Mouse (Mus musculus): ENCODE results near the gene Defb46.

Gene Defb46

DNA sequence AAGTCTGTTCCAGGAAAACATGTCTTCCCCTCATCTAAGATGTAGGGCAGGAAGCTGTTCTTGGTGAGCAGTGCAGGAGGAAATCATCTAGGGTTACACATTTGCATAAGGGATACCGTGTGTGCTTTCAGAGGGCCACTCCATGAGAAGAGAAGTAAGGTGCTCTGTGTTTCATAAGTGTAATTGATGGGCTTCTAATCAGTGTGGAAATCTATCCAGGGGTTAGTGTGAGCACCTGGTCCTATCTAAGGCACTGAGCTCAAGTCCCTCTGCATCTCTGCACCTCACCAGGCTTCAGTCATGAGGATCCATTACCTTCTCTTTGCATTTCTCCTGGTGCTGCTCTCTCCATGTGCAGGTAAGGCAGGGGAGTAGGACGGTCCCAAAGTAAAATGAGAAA lies at the start of gene Defb46:
Defb46 (plus strand) TSS at position 301 of the 400 bp plus-strand sequence.
- no peak for DNase-seq

DNA sequence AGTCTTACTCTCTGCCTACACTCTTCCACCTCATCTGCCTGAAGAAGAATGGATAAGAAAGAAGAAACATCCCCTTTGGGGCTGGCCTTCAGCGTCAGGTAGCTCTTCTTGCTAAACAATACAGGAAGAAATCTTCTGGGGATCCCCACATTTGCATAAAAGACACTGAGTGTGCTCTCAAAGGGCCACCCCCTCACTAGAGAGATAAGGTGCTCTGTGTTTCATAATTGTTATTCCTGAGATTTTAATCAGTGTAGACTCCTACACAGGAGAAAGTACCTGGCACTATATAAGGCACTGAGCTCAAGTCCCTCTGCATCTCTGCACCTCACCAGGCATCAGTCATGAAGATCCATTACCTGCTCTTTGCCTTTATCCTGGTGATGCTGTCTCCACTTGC lies 14.6 kb upstream of the Defb46 start, which contains the start of gene Defb6:
Defb6 (plus strand) TSS at position 318 of the 400 bp plus-strand sequence.
- DNase-seq: no peak

GRCm38 (mm10) chr8:19238101-19238500 lies 1.6 kb upstream of the Defb46 start:
- no peak for DNase-seq

DNA sequence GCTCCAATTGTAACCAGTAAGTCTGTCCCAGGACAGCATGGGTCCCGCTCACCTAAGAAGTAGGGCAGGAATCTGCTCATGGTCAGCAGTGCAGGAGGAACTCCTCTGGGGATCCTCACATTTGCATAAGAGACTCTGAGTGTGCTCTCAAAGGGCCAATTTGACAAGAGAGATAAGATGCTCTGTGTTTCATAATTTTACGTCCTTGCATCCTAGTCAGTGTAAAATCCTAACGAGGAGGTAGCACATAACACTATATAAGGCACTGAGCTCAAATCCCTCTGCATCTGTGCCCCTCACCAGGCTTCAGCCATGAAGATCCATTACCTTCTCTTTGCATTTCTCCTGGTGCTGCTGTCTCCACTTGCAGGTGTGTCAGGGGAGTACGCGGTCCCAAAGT lies 7.6 kb downstream of the Defb46 start, which contains the start of gene Defb5:
Defb5 (plus strand) TSS at position 301 of the 400 bp plus-strand sequence.
- no peak for DNase-seq

DNA sequence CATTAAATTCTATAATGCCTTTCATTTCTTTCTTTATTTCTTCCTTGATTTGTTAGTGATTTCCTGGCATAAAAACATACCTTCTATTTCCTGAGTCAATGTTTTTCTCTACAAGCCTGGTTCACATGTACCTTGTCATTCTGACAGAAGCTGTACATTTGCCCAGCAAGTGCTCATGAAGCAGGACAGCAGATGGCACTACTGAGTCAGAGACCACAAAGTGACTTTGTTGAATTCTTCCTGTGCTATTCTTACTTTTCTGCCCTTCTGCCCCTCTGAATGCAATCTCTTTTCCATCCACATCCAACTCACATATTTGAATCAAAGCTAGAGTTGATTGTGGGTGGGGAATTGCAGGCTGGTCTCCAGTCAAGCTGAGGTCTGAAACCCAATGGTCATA lies 18.4 kb downstream of the Defb46 start:
- no peak for DNase-seq

DNA sequence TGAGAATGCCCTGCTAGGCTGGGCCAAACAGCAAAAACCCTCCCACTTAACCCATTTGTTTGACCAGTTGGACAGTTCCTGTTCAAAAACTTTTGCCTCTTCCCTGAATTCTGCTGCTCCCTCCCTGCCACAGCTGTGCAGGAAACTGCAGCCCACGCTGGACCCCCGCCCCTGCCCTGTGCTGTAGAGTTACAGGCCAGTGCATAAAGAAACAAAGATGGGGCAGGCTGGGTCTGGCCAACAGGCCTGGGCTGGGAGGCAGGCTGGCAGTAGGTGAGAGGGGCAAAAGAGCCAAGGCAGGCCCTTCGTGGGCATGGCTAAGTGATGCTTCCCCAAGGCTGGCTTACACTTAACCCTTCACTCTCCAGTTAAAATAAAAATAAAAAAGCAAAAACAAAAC lies 20.0 kb downstream of the Defb46 start:
- DNase-seq: no peak
